Mouse (Mus musculus): ENCODE measurements around the gene BC025446. TPM values are rescaled to one million over a fixed set of nuclear protein-coding genes. Genes with fewer than 3 reads are reported as not detected.

The BC025446 gene
- total and polyA plus RNA-seq, 2 experiments from 2014 or later = not detected

DNA sequence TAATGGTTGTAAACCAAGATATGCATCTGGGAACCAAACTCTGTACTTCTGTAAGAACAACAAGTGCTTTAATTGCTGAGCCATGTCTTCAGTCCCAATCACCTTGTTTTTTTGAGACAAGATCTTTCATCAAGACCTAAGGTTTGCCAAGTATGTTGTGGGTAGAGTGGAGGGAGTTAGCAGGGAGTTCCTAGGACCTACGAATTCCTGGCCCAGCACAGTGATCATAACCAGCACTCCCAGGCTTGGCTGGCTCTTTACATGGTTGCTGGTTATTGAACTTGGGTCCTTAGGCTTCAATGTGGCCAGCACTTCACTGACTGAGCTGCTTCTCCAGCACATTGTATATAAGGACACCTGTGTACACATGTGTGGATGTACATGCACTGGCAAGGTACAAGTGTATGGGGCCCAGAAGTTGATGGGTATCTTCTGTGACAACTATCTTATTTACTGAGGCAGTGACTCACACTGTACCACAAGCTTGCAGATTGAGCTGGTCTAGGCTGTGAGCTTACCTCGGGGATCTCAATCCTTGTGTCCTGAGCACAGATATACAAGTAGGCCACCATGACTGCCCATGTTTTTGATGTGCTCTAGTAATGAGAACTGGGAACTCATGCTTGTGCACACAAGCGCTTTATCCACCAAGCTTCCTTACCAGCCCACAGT is 54.7 kb downstream of the BC025446 start:
- Histone ChIP-seq H3K4me1 (ENCODE audit: control insufficient read depth, insufficient read depth) (no peaks in the 10 kb centered on the region), H3K27me3 (ENCODE audit: control insufficient read depth, insufficient read depth, low read length) (no peaks in the 10 kb centered on the region), H3K9ac (replicated peaks; ENCODE audit: low read depth, low read length) (no peak overlapping the region), H3K9me3 (replicated peaks; ENCODE audit: control insufficient read depth, low read length) (no peaks in the 10 kb centered on the region), H3K4me2 (ENCODE audit: low read depth, low read length) (no peak overlapping the region), H3K36me3 (replicated peaks; ENCODE audit: control insufficient read depth, insufficient read depth, low read length) (no peaks in the 10 kb centered on the region), H3K4me3 (ENCODE audit: low read depth, low read length) (no peak overlapping the region), H3K27ac (ENCODE audit: low read depth) (no peak overlapping the region)
- ATAC-seq (ENCODE audit: insufficient read depth, low read depth) (no peak), DNase-seq (ENCODE audit: low spot score) (no peak)
- WGBS = 64% methylated on average over 3 of the region's 3 CpGs
- TF ChIP-seq EP300 (IDR thresholded peaks at IDR 0.05; ENCODE audit: low read depth) (no peak), CTCF (IDR thresholded peaks at IDR 0.05; ENCODE audit: low read depth) (no peak)

DNA sequence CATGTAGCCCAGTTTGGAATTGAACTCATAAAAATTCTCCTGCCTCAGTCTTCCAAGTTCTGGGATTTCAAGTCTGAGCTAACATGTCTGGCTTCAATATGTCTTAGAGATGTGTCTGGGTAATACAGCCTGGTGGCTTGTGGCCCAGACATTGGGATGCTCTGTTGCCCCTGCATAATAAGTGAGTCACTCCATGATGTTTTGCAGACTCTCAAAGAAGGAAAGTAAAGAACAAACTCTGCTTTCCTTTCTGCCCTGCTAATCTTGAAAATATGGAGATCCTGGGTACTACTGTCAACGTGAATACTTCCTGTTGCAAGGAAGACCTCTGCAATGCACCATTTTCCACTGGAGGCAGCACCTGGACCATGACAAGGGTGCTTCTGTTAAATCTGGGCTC is 55.2 kb downstream of the BC025446 start:
- Histone ChIP-seq H3K4me1 (ENCODE audit: control insufficient read depth, insufficient read depth) (no peaks in the 10 kb centered on the region), H3K9ac (replicated peaks; ENCODE audit: low read depth, low read length) (no peak overlapping the region), H3K27ac (ENCODE audit: low read depth) (no peak overlapping the region), H3K4me3 (ENCODE audit: low read depth, low read length) (no peak overlapping the region), H3K9me3 (replicated peaks; ENCODE audit: control insufficient read depth, low read length) (no peaks in the 10 kb centered on the region), H3K4me2 (ENCODE audit: low read depth, low read length) (no peak overlapping the region), H3K36me3 (replicated peaks; ENCODE audit: control insufficient read depth, insufficient read depth, low read length) (no peaks in the 10 kb centered on the region), H3K27me3 (ENCODE audit: control insufficient read depth, insufficient read depth, low read length) (no peaks in the 10 kb centered on the region)
- DNase-seq (ENCODE audit: low spot score) = no peak
- no peak for TF ChIP-seq EP300 (IDR thresholded peaks at IDR 0.05; ENCODE audit: low read depth)
- TF ChIP-seq CTCF (IDR thresholded peaks at IDR 0.05; ENCODE audit: low read depth) = no peak
- WGBS = 40% methylated on average over 1 of the region's 1 CpGs
- ATAC-seq (ENCODE audit: insufficient read depth, low read depth) = no peak

DNA sequence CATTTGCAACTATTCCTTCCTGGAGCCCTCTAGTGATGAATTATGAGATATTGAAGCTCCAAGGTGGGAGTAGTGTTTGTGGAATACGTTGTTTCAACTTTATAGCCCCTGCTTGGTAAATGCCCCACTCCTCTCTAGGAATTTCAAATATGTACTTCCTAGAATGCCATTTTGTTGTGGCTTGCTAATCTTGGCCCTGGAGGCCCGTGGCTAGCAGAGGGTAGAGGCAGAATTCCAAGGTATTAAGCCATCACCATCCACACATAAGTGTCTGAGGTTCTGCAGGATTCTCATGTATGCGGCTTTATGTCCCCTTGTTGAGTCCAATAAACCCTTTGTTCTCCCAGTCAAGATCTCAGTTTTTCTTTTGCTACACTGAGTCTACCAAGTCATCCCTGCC is 55.7 kb downstream of the BC025446 start:
- Histone ChIP-seq H3K27ac (ENCODE audit: low read depth) (no peak overlapping the region), H3K4me2 (ENCODE audit: low read depth, low read length) (no peak overlapping the region), H3K4me3 (ENCODE audit: low read depth, low read length) (no peak overlapping the region), H3K9me3 (replicated peaks; ENCODE audit: control insufficient read depth, low read length) (no peaks in the 10 kb centered on the region), H3K9ac (replicated peaks; ENCODE audit: low read depth, low read length) (no peak overlapping the region), H3K4me1 (ENCODE audit: control insufficient read depth, insufficient read depth) (no peaks in the 10 kb centered on the region), H3K27me3 (ENCODE audit: control insufficient read depth, insufficient read depth, low read length) (no peaks in the 10 kb centered on the region), H3K36me3 (replicated peaks; ENCODE audit: control insufficient read depth, insufficient read depth, low read length) (no peaks in the 10 kb centered on the region)
- no peak for DNase-seq (ENCODE audit: low spot score)
- TF ChIP-seq CTCF (IDR thresholded peaks at IDR 0.05; ENCODE audit: low read depth) (no peak), EP300 (IDR thresholded peaks at IDR 0.05; ENCODE audit: low read depth) (no peak)
- no peak for ATAC-seq (ENCODE audit: insufficient read depth, low read depth)
- WGBS = 47% methylated on average over 3 of the region's 3 CpGs

Other genes starting within 250 kb of the BC025446 start
- gene Ly6i, start 232.9 kb upstream of the BC025446 start, total RNA-seq (2014; rRNA removed; ENCODE audit: low replicate concordance) = not detected in 2 replicates
- 0.14 TPM in 1 of 2 replicates, not detected in the other for gene Ly6i, start 232.9 kb upstream of the BC025446 start, polyA plus RNA-seq (2015; fragmentation: Nextera tagmentation; extraction: Ambion mirVana)
- 35.3 and 67.0 TPM in 2 replicates for gene Ly6a, start 218.3 kb upstream of the BC025446 start, total RNA-seq (2014; rRNA removed; ENCODE audit: low replicate concordance)
- gene Ly6a, start 218.3 kb upstream of the BC025446 start, polyA plus RNA-seq (2015; fragmentation: Nextera tagmentation; extraction: Ambion mirVana) = 42.3 and 47.5 TPM in 2 replicates
- 78.6 and 125 TPM in 2 replicates for gene Ly6c1, start 167.5 kb upstream of the BC025446 start, total RNA-seq (2014; rRNA removed; ENCODE audit: low replicate concordance)
- gene Ly6c1, start 167.5 kb upstream of the BC025446 start, polyA plus RNA-seq (2015; fragmentation: Nextera tagmentation; extraction: Ambion mirVana) = 65.0 and 74.9 TPM in 2 replicates
- 1.5 and 3.4 TPM in 2 replicates for gene Ly6c2, start 104.4 kb upstream of the BC025446 start, total RNA-seq (2014; rRNA removed; ENCODE audit: low replicate concordance)
- gene Ly6c2, start 104.4 kb upstream of the BC025446 start, polyA plus RNA-seq (2015; fragmentation: Nextera tagmentation; extraction: Ambion mirVana) = 0.75 and 0.84 TPM in 2 replicates
- not detected in 2 replicates for gene Ly6g, start 61.1 kb upstream of the BC025446 start, total RNA-seq (2014; rRNA removed; ENCODE audit: low replicate concordance)
- gene Ly6g, start 61.1 kb upstream of the BC025446 start, polyA plus RNA-seq (2015; fragmentation: Nextera tagmentation; extraction: Ambion mirVana) = not detected in 2 replicates
- not detected in 2 replicates for gene Ly6f, start 52.0 kb downstream of the BC025446 start, total RNA-seq (2014; rRNA removed; ENCODE audit: low replicate concordance)
- gene Ly6f, start 52.0 kb downstream of the BC025446 start, polyA plus RNA-seq (2015; fragmentation: Nextera tagmentation; extraction: Ambion mirVana) = not detected in 2 replicates